Mouse (Mus musculus): ENCODE measurements around the gene Tsc22d2.
"Not testable (repeated sequence)": the region's sequence is repeated elsewhere in the genome, so short reads cannot be mapped to it uniquely, and the experiment has no call there.

Tsc22d2 gene

GRCm38 (mm10) chr3:58428861-58429260 lies 14.3 kb downstream of the Tsc22d2 start:
- no peak for DNase-seq (ENCODE audit: low spot score in 2 of 2)

GRCm38 (mm10) chr3:58434414-58434813 lies 19.9 kb downstream of the Tsc22d2 start:
- DNase-seq (ENCODE audit: low spot score in 2 of 2), result no peak

GRCm38 (mm10) chr3:58448230-58448629 lies 33.7 kb downstream of the Tsc22d2 start:
- DNase-seq (ENCODE audit: low spot score in 2 of 2), result peak in 1 of 2 experiments; percentile 20

- DNase-seq (ENCODE audit: low spot score in 2 of 2), result no peak
Observed at GRCm38 (mm10) chr3:58449487-58449886, 35.0 kb downstream of the Tsc22d2 start.

- no peak for DNase-seq (ENCODE audit: low spot score in 2 of 2)
Observed at GRCm38 (mm10) chr3:58454414-58455205, 40.1 kb downstream of the Tsc22d2 start.

- DNase-seq (ENCODE audit: low spot score in 2 of 2), result no peak
Observed at GRCm38 (mm10) chr3:58455255-58455654, 40.7 kb downstream of the Tsc22d2 start.

- no peak for DNase-seq (ENCODE audit: low spot score in 2 of 2)
Observed at GRCm38 (mm10) chr3:58469655-58470437, 55.3 kb downstream of the Tsc22d2 start.

GRCm38 (mm10) chr3:58475298-58475697 lies 60.8 kb downstream of the Tsc22d2 start:
- DNase-seq (ENCODE audit: low spot score in 2 of 2), result not testable (repeated sequence)

- DNase-seq (ENCODE audit: low spot score in 2 of 2), result no peak
Observed at GRCm38 (mm10) chr3:58478755-58479455, 64.4 kb downstream of the Tsc22d2 start.

- peak in 1 of 2 experiments; percentile 33 for DNase-seq (ENCODE audit: low spot score in 2 of 2)
Observed at GRCm38 (mm10) chr3:58485883-58486282, 71.4 kb downstream of the Tsc22d2 start.

GRCm38 (mm10) chr3:58487121-58487520 lies 72.6 kb downstream of the Tsc22d2 start:
- DNase-seq (ENCODE audit: low spot score in 2 of 2), result no peak

GRCm38 (mm10) chr3:58487999-58488775 lies 73.7 kb downstream of the Tsc22d2 start:
- DNase-seq (ENCODE audit: low spot score in 2 of 2), result no peak

GRCm38 (mm10) chr3:58490787-58491186 lies 76.3 kb downstream of the Tsc22d2 start:
- peak in 1 of 2 experiments; percentile 19 for DNase-seq (ENCODE audit: low spot score in 2 of 2)

- DNase-seq (ENCODE audit: low spot score in 2 of 2), result no peak
Observed at GRCm38 (mm10) chr3:58493621-58494020, 79.1 kb downstream of the Tsc22d2 start.

GRCm38 (mm10) chr3:58501961-58502360 lies 87.4 kb downstream of the Tsc22d2 start:
- no peak for DNase-seq (ENCODE audit: low spot score in 2 of 2)

- no peak for DNase-seq (ENCODE audit: low spot score in 2 of 2)
Observed at GRCm38 (mm10) chr3:58503720-58504333, 89.3 kb downstream of the Tsc22d2 start.

- DNase-seq (ENCODE audit: low spot score in 2 of 2), result no peak
Observed at GRCm38 (mm10) chr3:58504676-58505075, 90.2 kb downstream of the Tsc22d2 start.

GRCm38 (mm10) chr3:58508020-58508750 lies 93.7 kb downstream of the Tsc22d2 start:
- no peak for DNase-seq (ENCODE audit: low spot score in 2 of 2)

GRCm38 (mm10) chr3:58511581-58511980 lies 97.1 kb downstream of the Tsc22d2 start:
- DNase-seq (ENCODE audit: low spot score in 2 of 2), result peak in 1 of 2 experiments; percentile 17

- DNase-seq (ENCODE audit: low spot score in 2 of 2), result no peak
Observed at GRCm38 (mm10) chr3:58512740-58513139, 98.2 kb downstream of the Tsc22d2 start.

All from spleen, postnatal 14 days (tissue).